Mouse (Mus musculus): ENCODE results near the gene Whrn.

- TF ChIP-seq CTCF (IDR thresholded peaks at IDR 0.05; ENCODE audit: extremely low read depth, insufficient read depth, insufficient read length, insufficient replicate concordance) (no peak), POLR2A (IDR thresholded peaks at IDR 0.05; ENCODE audit: low read depth, low read length) (no peak)
Measured at GRCm38 (mm10) chr4:63480845-63481167, 15.0 kb downstream of the Whrn start.

All from spleen, adult 2 months (tissue).